Mouse (Mus musculus) macrophage (primary cell): ENCODE results near the gene Lrrc61. TPM values are rescaled to one million over a fixed set of nuclear protein-coding genes. Genes with fewer than 3 reads are reported as not detected.
A peak's percentile ranks its signal among the peaks of the same experiment; 100 is the strongest.

Source experiments
- H3K27ac ChIP-seq: fragments of 350-480 bp; formaldehyde crosslinking; 2 replicates; pipeline ENCODE4 v1.9.0; 2021
- H3K36me3 ChIP-seq: fragments of 350-480 bp; formaldehyde crosslinking; 2 replicates; pipeline ENCODE4 v1.9.0; 2021; ENCODE audit errors: inconsistent target
- H3K4me3 ChIP-seq: fragments of 350-480 bp; formaldehyde crosslinking; 2 replicates; pipeline ENCODE4 v1.9.0; 2021; ENCODE audit errors: inconsistent target
- H3K79me2 ChIP-seq: fragments of 350-480 bp; formaldehyde crosslinking; 2 replicates; pipeline ENCODE4 v1.9.0; 2021; ENCODE audit errors: inconsistent target
- WGBS: methylation state at CpG from one replicate; pipeline ENCODE4 v1.1.7; 2026; ENCODE audit warnings: inconsistent platforms; ENCODE audit not compliant: missing documents; 5-methylcytosine and 5-hydroxymethylcytosine counted together
- polyA plus RNA-seq: library from polyadenylated mRNA; stranded (reverse); fragments of 250-400 nt; gene quantifications from 3 replicates; pipeline ENCODE4 v1.2.4, GENCODE M21; 2018; ENCODE audit warnings: inconsistent platforms

Lrrc61 gene
- polyA plus RNA-seq, 1 experiment from 2014 or later = 15.1 TPM

GRCm38 (mm10) chr6:48539860-48540259, 14.7 kb upstream of the Lrrc61 start:
- 81% methylated on average over 5 of the region's 5 CpGs for WGBS
- no peak overlapping the region for H3K4me3 ChIP-seq

GRCm38 (mm10) chr6:48540721-48541120, 13.9 kb upstream of the Lrrc61 start:
- Histone ChIP-seq H3K79me2 (no peaks in the 10 kb centered on the region), H3K4me3 (no peak overlapping the region)
- WGBS = 82% methylated on average over 3 of the region's 3 CpGs

More at GRCm38 (mm10) chr6:48539860-48540259, 14.7 kb upstream of the Lrrc61 start:
- no peaks in the 10 kb centered on the region for H3K36me3 ChIP-seq
- no peak overlapping the region for H3K27ac ChIP-seq
- H3K79me2 ChIP-seq = no peaks in the 10 kb centered on the region

GRCm38 (mm10) chr6:48541560-48542450, 12.8 kb upstream of the Lrrc61 start:
- Histone ChIP-seq H3K79me2 (no peaks in the 10 kb centered on the region), H3K36me3 (no peaks in the 10 kb centered on the region), H3K4me3 (no peak overlapping the region), H3K27ac (no peak overlapping the region)
- WGBS = 17% methylated on average over 7 of the region's 7 CpGs

More at GRCm38 (mm10) chr6:48540721-48541120, 13.9 kb upstream of the Lrrc61 start:
- no peak overlapping the region for H3K27ac ChIP-seq
- no peaks in the 10 kb centered on the region for H3K36me3 ChIP-seq

GRCm38 (mm10) chr6:48542631-48543030, 12.0 kb upstream of the Lrrc61 start:
- WGBS = 90% methylated on average over 3 of the region's 3 CpGs
- Histone ChIP-seq H3K36me3 (no peaks in the 10 kb centered on the region), H3K4me3 (no peak overlapping the region), H3K79me2 (no peaks in the 10 kb centered on the region), H3K27ac (no peak overlapping the region)

GRCm38 (mm10) chr6:48545251-48545650, 9.3 kb upstream of the Lrrc61 start:
- Histone ChIP-seq H3K36me3 (no peaks in the 10 kb centered on the region), H3K4me3 (no peak overlapping the region), H3K27ac (no peak overlapping the region), H3K79me2 (no peaks in the 10 kb centered on the region)
- 92% methylated on average over 5 of the region's 5 CpGs for WGBS

- H3K27ac ChIP-seq = no peak overlapping the region
- H3K4me3 ChIP-seq = no peak overlapping the region
- H3K36me3 ChIP-seq = no peaks in the 10 kb centered on the region
- H3K79me2 ChIP-seq = no peaks in the 10 kb centered on the region
- WGBS = 0% methylated on average over 1 of the region's 1 CpGs
Measured at GRCm38 (mm10) chr6:48546271-48546670, 8.3 kb upstream of the Lrrc61 start.

GRCm38 (mm10) chr6:48546858-48547257, 7.7 kb upstream of the Lrrc61 start:
- Histone ChIP-seq H3K36me3 (no peaks in the 10 kb centered on the region), H3K79me2 (no peaks in the 10 kb centered on the region), H3K27ac (no peak overlapping the region), H3K4me3 (no peak overlapping the region)
- WGBS = 81% methylated on average over 4 of the region's 4 CpGs

- Histone ChIP-seq H3K4me3 (no peak overlapping the region), H3K36me3 (no peaks in the 10 kb centered on the region), H3K79me2 (no peaks in the 10 kb centered on the region), H3K27ac (no peak overlapping the region)
- 84% methylated on average over 6 of the region's 6 CpGs for WGBS
Measured at GRCm38 (mm10) chr6:48548314-48548713, 6.3 kb upstream of the Lrrc61 start.

GRCm38 (mm10) chr6:48552918-48553317, 1.7 kb upstream of the Lrrc61 start:
- Histone ChIP-seq H3K27ac (no peak overlapping the region), H3K36me3 (no peaks in the 10 kb centered on the region), H3K79me2 (no peaks in the 10 kb centered on the region), H3K4me3 (no peak overlapping the region)
- WGBS = 89% methylated on average over 4 of the region's 4 CpGs

- no peak overlapping the region for H3K27ac ChIP-seq
- H3K4me3 ChIP-seq = no peak overlapping the region
- no peaks in the 10 kb centered on the region for H3K36me3 ChIP-seq
- H3K79me2 ChIP-seq = no peaks in the 10 kb centered on the region
- 96% methylated on average over 4 of the region's 4 CpGs for WGBS
Measured at GRCm38 (mm10) chr6:48553819-48554218, 777 bp upstream of the Lrrc61 start.

GRCm38 (mm10) chr6:48555104-48555890, 701 bp downstream of the Lrrc61 start:
- peak overlapping the region; percentile 84 for H3K27ac ChIP-seq
- no peaks in the 10 kb centered on the region for H3K36me3 ChIP-seq
- H3K4me3 ChIP-seq = peak overlapping the region; percentile 56
- no peaks in the 10 kb centered on the region for H3K79me2 ChIP-seq
- WGBS = 33% methylated on average over 13 of the region's 14 CpGs

- no peaks in the 10 kb centered on the region for H3K79me2 ChIP-seq
- WGBS = 93% methylated on average over 3 of the region's 3 CpGs
- H3K4me3 ChIP-seq = no peak overlapping the region
- H3K27ac ChIP-seq = no peak overlapping the region
- no peaks in the 10 kb centered on the region for H3K36me3 ChIP-seq
Measured at GRCm38 (mm10) chr6:48555956-48556355, 1.4 kb downstream of the Lrrc61 start.

GRCm38 (mm10) chr6:48565693-48566310, 11.2 kb downstream of the Lrrc61 start:
- no peak overlapping the region for H3K27ac ChIP-seq
- WGBS = 96% methylated on average over 4 of the region's 4 CpGs
- no peak overlapping the region for H3K4me3 ChIP-seq
- no peaks in the 10 kb centered on the region for H3K36me3 ChIP-seq
- no peaks in the 10 kb centered on the region for H3K79me2 ChIP-seq

GRCm38 (mm10) chr6:48566312-48566711, 11.7 kb downstream of the Lrrc61 start:
- H3K27ac ChIP-seq = no peak overlapping the region
- WGBS = 63% methylated on average over 5 of the region's 5 CpGs
- no peaks in the 10 kb centered on the region for H3K36me3 ChIP-seq
- H3K79me2 ChIP-seq = no peaks in the 10 kb centered on the region
- H3K4me3 ChIP-seq = no peak overlapping the region
